Mouse (Mus musculus) urinary bladder, postnatal 25 days (tissue): ENCODE measurements around the gene Mecp2.

Experiments
- DNase-seq: peaks from one replicate; pipeline ENCODE4 v3.0.0; 2022; ENCODE audit warnings: low spot score

The Mecp2 gene

GRCm38 (mm10) chrX:74008063-74008462 is 127.1 kb downstream of the Mecp2 start:
- no peak for DNase-seq

DNA sequence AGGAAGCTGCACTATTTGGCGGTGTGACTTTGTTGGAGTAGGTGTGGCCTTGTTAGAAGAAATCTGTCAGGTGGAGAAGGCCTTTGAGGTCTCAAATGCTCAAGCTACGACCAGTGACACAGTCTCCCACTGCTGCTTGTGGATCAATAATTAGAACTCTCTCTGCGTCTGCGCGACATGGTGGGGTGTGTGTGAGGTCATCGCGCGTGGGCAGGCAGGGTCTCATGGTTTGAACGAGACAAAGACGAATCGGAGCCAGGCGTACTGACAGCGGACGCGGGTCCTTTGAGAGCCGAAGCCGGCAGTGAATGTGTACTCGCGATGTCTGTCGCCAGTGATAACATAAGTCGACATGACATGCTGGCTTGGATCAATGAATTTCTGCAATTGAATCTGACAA is 128.8 kb downstream of the Mecp2 start:
- DNase-seq: no peak

- no peak for DNase-seq
These were observed 131.5 kb downstream of the Mecp2 start for GRCm38 (mm10) chrX:74003644-74004043.

GRCm38 (mm10) chrX:74001024-74001423 is 134.1 kb downstream of the Mecp2 start:
- no peak for DNase-seq

- DNase-seq: no peak
These were observed 136.0 kb downstream of the Mecp2 start for GRCm38 (mm10) chrX:73998911-73999869.

- DNase-seq: no peak
These were observed 157.4 kb downstream of the Mecp2 start for GRCm38 (mm10) chrX:73977783-73978182.
